12 mouse cellular contexts compared by ENCODE assay signal in genomic region chr14:120362409-120362992, GRCm38 (mm10).
DNase-seq lines count a peak whose midpoint lies in the region; ATAC-seq and TF ChIP-seq lines count a peak whose summit lies in the region.
"Had no signal": no experiment of that assay in that cellular context is flagged by ENCODE, and none has a peak within 500 bp of the region (broad histone marks: within the 10 kb centered on the region; RNA-seq: fewer than 3 reads in every experiment).

No protein-coding gene starts in this region.

- intact Hi-C loops in heart, postnatal 10 days (cut with DNase I), result no loop called here
- intact Hi-C loops in left cerebral cortex, postnatal 10 days (cut with DNase I), result no loop called here

- peaks cover 2% of the 10 kb centered on the region; the same call in 1 of the 2 replicates for H3K36me3 ChIP-seq in heart, embryonic 11.5 days (ENCODE audit: control insufficient read depth, insufficient read depth, low read length)
- H3K36me3 ChIP-seq in ES-Bruce4 (ENCODE audit: control insufficient read depth, insufficient read depth, low read length, poor library complexity, severe bottlenecking), result no peaks in the 10 kb centered on the region
- peaks cover 17% of the 10 kb centered on the region; the same call in 1 of the 2 replicates for H3K36me3 ChIP-seq in embryonic facial prominence, embryonic 14.5 days (ENCODE audit: control insufficient read depth, insufficient read depth, low read length)
- H3K36me3 ChIP-seq: forebrain, embryonic 12.5 days; midbrain, embryonic 13.5 days had no signal

- H3K4me3 ChIP-seq in heart, embryonic 11.5 days (ENCODE audit: low read depth, low read length), result no peak overlapping the region
- no peak overlapping the region for H3K4me3 ChIP-seq in ES-Bruce4 (ENCODE audit: low read depth, low read length)
- no peak overlapping the region for H3K4me3 ChIP-seq in embryonic facial prominence, embryonic 14.5 days (ENCODE audit: low read depth, low read length)
- H3K4me3 ChIP-seq: forebrain, embryonic 12.5 days; midbrain, embryonic 13.5 days had no signal

- no peak overlapping the region for H3K9ac ChIP-seq in heart, embryonic 11.5 days (ENCODE audit: low read depth, low read length)
- H3K9ac ChIP-seq in ES-Bruce4 (ENCODE audit: low read depth, poor library complexity, severe bottlenecking), result no peak overlapping the region
- H3K9ac ChIP-seq in embryonic facial prominence, embryonic 14.5 days (ENCODE audit: low read depth, low read length), result no peak overlapping the region
- H3K9ac ChIP-seq: forebrain, embryonic 12.5 days; midbrain, embryonic 13.5 days had no signal

- H3K9me3 ChIP-seq in heart, embryonic 11.5 days (replicated peaks; ENCODE audit: control insufficient read depth, low read length), result no peaks in the 10 kb centered on the region
- H3K9me3 ChIP-seq in ES-Bruce4 (replicated peaks; ENCODE audit: control insufficient read depth, insufficient read depth, low read length, poor library complexity, severe bottlenecking), result no peaks in the 10 kb centered on the region
- no peaks in the 10 kb centered on the region for H3K9me3 ChIP-seq in embryonic facial prominence, embryonic 14.5 days (ENCODE audit: control insufficient read depth, low read length)
- H3K9me3 ChIP-seq: forebrain, embryonic 12.5 days had no signal

- 66% methylated on average over 8 of the region's 8 CpGs for WGBS in heart, embryonic 11.5 days (ENCODE audit: insufficient replicate concordance)
- WGBS in embryonic facial prominence, embryonic 14.5 days, result 61% methylated on average over 8 of the region's 8 CpGs

- no peak for TF ChIP-seq POLR2A in ES-Bruce4 (IDR thresholded peaks at IDR 0.05; ENCODE audit: insufficient read depth, low read length)

- no peak for DNase-seq in heart, postnatal 10 days
- peak; percentile 69 for DNase-seq in embryonic facial prominence, embryonic 14.5 days (ENCODE audit: low spot score)
- peak; percentile 60 for DNase-seq in lung, postnatal 10 days
- DNase-seq in adrenal gland, postnatal 4 days (ENCODE audit: low spot score in 2 of 2), result no peak
- no peak for DNase-seq in right cerebral cortex, postnatal 36 days (ENCODE audit: low spot score in 2 of 2)
- no peak for DNase-seq in left cerebral cortex, postnatal 10 days (ENCODE audit: extremely low spot score in 1 of 2, low spot score in 2 of 2)
- DNase-seq: cerebellum, adult 9-10 months; left cerebral cortex, postnatal 4 days had no signal

- no peak overlapping the region for H3K4me2 ChIP-seq in heart, embryonic 11.5 days
- H3K4me2 ChIP-seq in embryonic facial prominence, embryonic 14.5 days (ENCODE audit: low read depth, low read length), result no peak overlapping the region
- H3K4me2 ChIP-seq: forebrain, embryonic 12.5 days; midbrain, embryonic 13.5 days had no signal

- peak overlapping the region; percentile 43 for H3K27ac ChIP-seq in heart, embryonic 11.5 days (ENCODE audit: low read depth, low read length)
- peak overlapping the region; percentile 34; the same call in 1 of the 2 replicates for H3K27ac ChIP-seq in ES-Bruce4 (ENCODE audit: insufficient read depth, low read length)
- H3K27ac ChIP-seq in embryonic facial prominence, embryonic 14.5 days (replicated peaks; ENCODE audit: low read depth, low read length), result no peak overlapping the region; the same call in 1 of the 2 replicates
- H3K27ac ChIP-seq: forebrain, embryonic 12.5 days; midbrain, embryonic 13.5 days had no signal

- no peaks in the 10 kb centered on the region for H3K27me3 ChIP-seq in heart, embryonic 11.5 days (ENCODE audit: control insufficient read depth, insufficient read depth, low read length)
- no peaks in the 10 kb centered on the region for H3K27me3 ChIP-seq in ES-Bruce4 (ENCODE audit: control insufficient read depth, insufficient read depth, low read length, poor library complexity, severe bottlenecking)
- no peaks in the 10 kb centered on the region for H3K27me3 ChIP-seq in embryonic facial prominence, embryonic 14.5 days (replicated peaks; ENCODE audit: control insufficient read depth, insufficient read depth, low read length)
- H3K27me3 ChIP-seq: forebrain, embryonic 12.5 days had no signal

- no peak for TF ChIP-seq EP300 in ES-Bruce4 (IDR thresholded peaks at IDR 0.05; ENCODE audit: insufficient read depth, low read depth, low read length)

- TF ChIP-seq CTCF in ES-Bruce4 (IDR thresholded peaks at IDR 0.05; ENCODE audit: low read depth, low read length), result no peak

- peaks cover 12% of the 10 kb centered on the region for H3K4me1 ChIP-seq in heart, embryonic 11.5 days (ENCODE audit: control insufficient read depth, insufficient read depth, low read length)
- H3K4me1 ChIP-seq in ES-Bruce4 (ENCODE audit: control insufficient read depth, insufficient read depth, low read length), result no peaks in the 10 kb centered on the region
- H3K4me1 ChIP-seq in embryonic facial prominence, embryonic 14.5 days (ENCODE audit: control insufficient read depth, insufficient read depth, low read length), result peaks cover 7% of the 10 kb centered on the region

- ATAC-seq in heart, embryonic 11.5 days (replicated peaks; ENCODE audit: insufficient number of reproducible peaks, low FRiP score, low TSS enrichment), result peak; percentile 72; the same call in 1 of the 2 replicates
- peak; percentile 85 for ATAC-seq in embryonic facial prominence, embryonic 14.5 days (ENCODE audit: low read depth)

Comparison
In these comparisons a context has a peak if more than half of its experiments do, and no peak if none do; other contexts are left out.
1. DNase-seq: peak in embryonic facial prominence, embryonic 14.5 days (single experiment) and lung, postnatal 10 days (single experiment); none in heart, postnatal 10 days (0 of 2), adrenal gland, postnatal 4 days (0 of 2), right cerebral cortex, postnatal 36 days (0 of 2) and left cerebral cortex, postnatal 10 days (0 of 2).